Mouse (Mus musculus) embryonic facial prominence, embryonic 14.5 days (tissue): ENCODE data around the gene Neu1. TPM values are rescaled to one million over a fixed set of nuclear protein-coding genes. Genes with fewer than 3 reads are reported as not detected.

ENCODE experiments used
- ATAC-seq: fragments of 200-750 bp; cut with Nextera tagmentation; 2 replicates; pipeline ENCODE4 v1.8.0; 2017; ENCODE audit warnings: low read depth, moderate number of reproducible peaks, moderate TSS enrichment
- DNase-seq: peaks from one replicate; pipeline ENCODE4 v3.0.0-alpha.2; 2015; ENCODE audit warnings: low spot score
- H3K27ac ChIP-seq: fragments of 300-500 bp; sonication (generic); replicated peaks from 2 replicates; pipeline ENCODE4 v1.5.1; 2014; ENCODE audit warnings: low read depth, mild to moderate bottlenecking, low read length, moderate library complexity
- H3K27me3 ChIP-seq: fragments of 300-500 bp; sonication (generic); replicated peaks from 2 replicates; pipeline ENCODE4 v1.6.1; 2014; ENCODE audit warnings: low read length; ENCODE audit not compliant: control insufficient read depth, insufficient read depth
- H3K36me3 ChIP-seq: fragments of 300-500 bp; sonication (generic); 2 replicates; pipeline ENCODE4 v1.6.1; 2014; ENCODE audit warnings: low read length, mixed read lengths; ENCODE audit not compliant: control insufficient read depth, insufficient read depth
- H3K4me1 ChIP-seq: fragments of 300-500 bp; sonication (generic); 2 replicates; pipeline ENCODE4 v1.6.1; 2014; ENCODE audit warnings: antibody characterized with exemption, low read length; ENCODE audit not compliant: control insufficient read depth, insufficient read depth
- H3K4me2 ChIP-seq: fragments of 300-500 bp; sonication (generic); 2 replicates; pipeline ENCODE4 v1.6.1; 2014; ENCODE audit warnings: low read depth, mild to moderate bottlenecking, low read length, moderate library complexity, mixed read lengths
- H3K4me3 ChIP-seq: fragments of 300-500 bp; sonication (generic); 2 replicates; pipeline ENCODE4 v1.5.1; 2014; ENCODE audit warnings: low read depth, mild to moderate bottlenecking, low read length
- H3K9ac ChIP-seq: fragments of 300-500 bp; sonication (generic); 2 replicates; pipeline ENCODE4 v1.6.1; 2014; ENCODE audit warnings: low read depth, mild to moderate bottlenecking, low read length, moderate library complexity, mixed read lengths
- H3K9me3 ChIP-seq: fragments of 300-500 bp; sonication (generic); 2 replicates; pipeline ENCODE4 v1.6.1; 2016; ENCODE audit warnings: low read length; ENCODE audit not compliant: control insufficient read depth
- WGBS: fragments of 180-500 bp; shearing (Covaris S2); extraction: QIAGEN DNeasy Blood & Tissue Kit; methylation state at CpG from one replicate; pipeline ENCODE4 v1.1.7; 2014; 5-methylcytosine and 5-hydroxymethylcytosine counted together
- polyA plus RNA-seq: library from polyadenylated mRNA; unstranded; fragments of >200 nt; fragmentation: Nextera tagmentation; extraction: Ambion mirVana; gene quantifications from 2 replicates; pipeline ENCODE4 v1.2.1, GENCODE M21; 2014

The Neu1 gene
- polyA plus RNA-seq, 1 experiment from 2014 or later, result 15.0 TPM

DNA sequence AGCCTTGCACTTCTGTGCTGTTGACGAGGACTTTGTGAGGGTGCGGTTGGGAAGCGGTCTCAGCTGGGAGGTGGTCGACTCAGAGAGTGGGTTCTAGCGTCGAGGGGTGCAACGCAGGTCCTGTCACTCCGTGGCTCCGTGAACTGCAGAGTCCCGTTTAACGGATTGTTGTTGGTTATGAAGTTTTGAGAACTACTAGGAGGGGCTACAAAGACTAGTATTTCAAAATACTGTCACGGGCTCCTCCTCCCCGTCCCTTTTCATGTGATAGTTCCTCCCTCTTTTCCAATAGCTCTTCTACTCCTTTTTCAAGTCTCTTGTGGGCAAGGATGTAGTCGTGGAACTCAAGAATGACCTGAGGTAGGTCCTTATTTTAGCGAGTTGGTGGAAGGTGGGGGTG lies 51.3 kb downstream of the Neu1 start:
- peak overlapping the region; percentile 93 for H3K4me2 ChIP-seq
- peaks cover 6% of the 10 kb centered on the region for H3K4me1 ChIP-seq
- peak overlapping the region; percentile 83 for H3K4me3 ChIP-seq
- H3K36me3 ChIP-seq, result peaks cover 27% of the 10 kb centered on the region
- peak overlapping the region; percentile 97 for H3K27ac ChIP-seq
- no peak for ATAC-seq
- H3K27me3 ChIP-seq, result no peaks in the 10 kb centered on the region
- H3K9ac ChIP-seq, result peak overlapping the region; percentile 90
- no peaks in the 10 kb centered on the region for H3K9me3 ChIP-seq
- WGBS, result 0% methylated on average over 15 of the region's 15 CpGs
- no peak for DNase-seq

DNA sequence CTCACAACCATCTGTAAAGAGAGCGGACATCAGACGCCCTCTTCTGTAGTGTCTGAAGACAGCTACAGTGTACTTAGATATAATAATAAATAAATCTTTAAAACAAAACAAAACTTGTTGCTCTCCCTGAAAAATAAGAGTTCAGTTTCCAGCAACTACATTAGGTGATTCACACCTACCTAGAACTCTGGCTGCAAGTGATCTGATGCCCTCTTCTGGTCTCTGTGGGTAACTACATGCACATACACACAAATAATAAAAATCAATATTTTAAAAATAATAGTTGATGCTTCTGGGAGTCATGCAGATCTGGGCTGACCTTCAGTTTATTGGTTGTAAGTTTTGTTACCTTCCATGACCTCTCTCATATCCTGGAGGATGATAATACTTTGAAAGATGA lies 53.2 kb downstream of the Neu1 start:
- Histone ChIP-seq H3K4me1 (peaks cover 6% of the 10 kb centered on the region), H3K4me3 (no peak overlapping the region), H3K4me2 (no peak overlapping the region), H3K36me3 (peaks cover 38% of the 10 kb centered on the region), H3K27me3 (no peaks in the 10 kb centered on the region), H3K27ac (no peak overlapping the region), H3K9ac (no peak overlapping the region), H3K9me3 (no peaks in the 10 kb centered on the region)
- 80% methylated on average over 2 of the region's 2 CpGs for WGBS
- DNase-seq (peak; percentile 55), ATAC-seq (no peak)

Other genes with a start within 250 kb of the Neu1 start
- 0.93 and 1.1 TPM in 2 replicates for gene C4b, start 187.4 kb upstream of the Neu1 start, polyA plus RNA-seq
- not detected in 2 replicates for gene Cyp21a1, start 126.7 kb upstream of the Neu1 start, polyA plus RNA-seq
- 21.1 and 21.7 TPM in 2 replicates for gene Stk19, start 94.3 kb upstream of the Neu1 start, polyA plus RNA-seq
- gene Dxo, start 94.2 kb upstream of the Neu1 start, polyA plus RNA-seq, result 53.0 and 54.2 TPM in 2 replicates
- gene Skiv2l, start 81.0 kb upstream of the Neu1 start, polyA plus RNA-seq, result 38.9 and 46.6 TPM in 2 replicates
- 85.8 and 99.8 TPM in 2 replicates for gene Nelfe, start 80.9 kb upstream of the Neu1 start, polyA plus RNA-seq
- gene Cfb, start 68.7 kb upstream of the Neu1 start, polyA plus RNA-seq, result 1.8 and 2.2 TPM in 2 replicates
- gene Zbtb12, start 51.8 kb upstream of the Neu1 start, polyA plus RNA-seq, result 0.83 and 1.0 TPM in 2 replicates
- not detected in 2 replicates for gene Gm20547, start 49.2 kb upstream of the Neu1 start, polyA plus RNA-seq
- gene C2, start 33.0 kb upstream of the Neu1 start, polyA plus RNA-seq, result 4.0 and 5.6 TPM in 2 replicates
- gene Ehmt2, start 32.8 kb upstream of the Neu1 start, polyA plus RNA-seq, result 61.0 and 65.7 TPM in 2 replicates
- gene Slc44a4, start 16.8 kb upstream of the Neu1 start, polyA plus RNA-seq, result 0.14 and 0.53 TPM in 2 replicates
- gene Hspa1b, start 28.0 kb downstream of the Neu1 start, polyA plus RNA-seq, result 0.69 and 2.3 TPM in 2 replicates
- gene Gm20481, start 38.7 kb downstream of the Neu1 start, polyA plus RNA-seq, result not detected in 2 replicates
- 7.3 TPM in 2 replicates for gene Hspa1a, start 40.9 kb downstream of the Neu1 start, polyA plus RNA-seq
- 0.99 and 1.0 TPM in 2 replicates for gene Hspa1l, start 41.5 kb downstream of the Neu1 start, polyA plus RNA-seq
- gene Lsm2, start 50.6 kb downstream of the Neu1 start, polyA plus RNA-seq, result 151 and 159 TPM in 2 replicates
- gene Vars, start 69.7 kb downstream of the Neu1 start, polyA plus RNA-seq, result 80.3 and 87.7 TPM in 2 replicates
- 0.07 and 0.20 TPM in 2 replicates for gene Vwa7, start 85.3 kb downstream of the Neu1 start, polyA plus RNA-seq
- gene Sapcd1, start 96.8 kb downstream of the Neu1 start, polyA plus RNA-seq, result 12.2 and 16.5 TPM in 2 replicates
- gene Msh5, start 115.5 kb downstream of the Neu1 start, polyA plus RNA-seq, result 2.5 and 3.4 TPM in 2 replicates
- gene Clic1, start 118.7 kb downstream of the Neu1 start, polyA plus RNA-seq, result 90.9 and 96.9 TPM in 2 replicates
- gene Ddah2, start 127.8 kb downstream of the Neu1 start, polyA plus RNA-seq, result 291 and 341 TPM in 2 replicates
- 9.5 and 21.2 TPM in 2 replicates for gene Ly6g6c, start 134.1 kb downstream of the Neu1 start, polyA plus RNA-seq
- 0.55 and 0.96 TPM in 2 replicates for gene Mpig6b, start 134.9 kb downstream of the Neu1 start, polyA plus RNA-seq
- gene Ly6g6e, start 145.6 kb downstream of the Neu1 start, polyA plus RNA-seq, result 9.4 and 11.8 TPM in 2 replicates
- gene Ly6g6d, start 146.8 kb downstream of the Neu1 start, polyA plus RNA-seq, result 0.46 and 1.4 TPM in 2 replicates
- gene Ly6g6f, start 154.4 kb downstream of the Neu1 start, polyA plus RNA-seq, result 0.18 TPM in 1 of 2 replicates, not detected in the other
- 77.2 and 92.3 TPM in 2 replicates for gene Abhd16a, start 158.0 kb downstream of the Neu1 start, polyA plus RNA-seq
- not detected in 2 replicates for gene Ly6g5c, start 177.0 kb downstream of the Neu1 start, polyA plus RNA-seq
- 0.41 and 0.70 TPM in 2 replicates for gene Ly6g5b, start 184.2 kb downstream of the Neu1 start, polyA plus RNA-seq
- gene Gpank1, start 190.2 kb downstream of the Neu1 start, polyA plus RNA-seq, result 13.0 and 13.4 TPM in 2 replicates
- 277 and 279 TPM in 2 replicates for gene Csnk2b, start 190.8 kb downstream of the Neu1 start, polyA plus RNA-seq
- 5.6 and 6.0 TPM in 2 replicates for gene D17H6S53E, start 195.1 kb downstream of the Neu1 start, polyA plus RNA-seq
- 0.28 TPM in 1 of 2 replicates, not detected in the other for gene Apom, start 200.8 kb downstream of the Neu1 start, polyA plus RNA-seq
- gene Bag6, start 203.9 kb downstream of the Neu1 start, polyA plus RNA-seq, result 72.2 and 77.3 TPM in 2 replicates
- 151 and 172 TPM in 2 replicates for gene Prrc2a, start 233.6 kb downstream of the Neu1 start, polyA plus RNA-seq
- gene Aif1, start 244.8 kb downstream of the Neu1 start, polyA plus RNA-seq, result 16.5 and 17.7 TPM in 2 replicates